Mouse (Mus musculus): ENCODE data around the gene Stx3.
A peak's percentile ranks its signal among the peaks of the same experiment; 100 is the strongest.

Gene Stx3

GRCm38 (mm10) chr19:11819143-11819700, at the start of gene Stx3:
TSS of gene Stx3 (minus strand) at chr19:11819403.
- DNase-seq: no peak

GRCm38 (mm10) chr19:11867837-11868236, 48.6 kb upstream of the Stx3 start:
- no peak for DNase-seq

GRCm38 (mm10) chr19:11860966-11861365, 41.8 kb upstream of the Stx3 start, which contains the start of gene Olfr1418:
TSS of gene Olfr1418 (minus strand) at chr19:11861066.
- DNase-seq: no peak

- DNase-seq: no peak
Observed at GRCm38 (mm10) chr19:11856506-11856905, 37.3 kb upstream of the Stx3 start.

- DNase-seq: no peak
Observed at GRCm38 (mm10) chr19:11854821-11855220, 35.6 kb upstream of the Stx3 start.

- no peak for DNase-seq
Observed at GRCm38 (mm10) chr19:11852652-11853051, 33.4 kb upstream of the Stx3 start.

GRCm38 (mm10) chr19:11846333-11846732, 27.1 kb upstream of the Stx3 start:
- DNase-seq: peak; percentile 12

- no peak for DNase-seq
Observed at GRCm38 (mm10) chr19:11839119-11839518, 19.9 kb upstream of the Stx3 start, which contains the start of gene Olfr1417. TSS of gene Olfr1417 (minus strand) at chr19:11839219.

- no peak for DNase-seq
Observed at GRCm38 (mm10) chr19:11823346-11824065, 4.3 kb upstream of the Stx3 start.

GRCm38 (mm10) chr19:11820211-11820610, 1.0 kb upstream of the Stx3 start:
- no peak for DNase-seq

- peak; percentile 76 for DNase-seq
Observed at GRCm38 (mm10) chr19:11819800-11820199, 597 bp upstream of the Stx3 start.

GRCm38 (mm10) chr19:11818199-11819142, 732 bp downstream of the Stx3 start:
- DNase-seq: peak; percentile 71

- no peak for DNase-seq
Observed at GRCm38 (mm10) chr19:11817586-11817985, 1.6 kb downstream of the Stx3 start.

- DNase-seq: no peak
Observed at GRCm38 (mm10) chr19:11816706-11817105, 2.5 kb downstream of the Stx3 start.

GRCm38 (mm10) chr19:11814742-11815333, 4.4 kb downstream of the Stx3 start:
- DNase-seq: no peak

GRCm38 (mm10) chr19:11813649-11814048, 5.6 kb downstream of the Stx3 start:
- no peak for DNase-seq

GRCm38 (mm10) chr19:11813136-11813535, 6.1 kb downstream of the Stx3 start:
- DNase-seq: no peak

GRCm38 (mm10) chr19:11811688-11812365, 7.4 kb downstream of the Stx3 start:
- no peak for DNase-seq

GRCm38 (mm10) chr19:11810856-11811255, 8.3 kb downstream of the Stx3 start:
- DNase-seq: no peak

- no peak for DNase-seq
Observed at GRCm38 (mm10) chr19:11810003-11810758, 9.0 kb downstream of the Stx3 start.

- DNase-seq: no peak
Observed at GRCm38 (mm10) chr19:11808452-11808851, 10.8 kb downstream of the Stx3 start.

- no peak for DNase-seq
Observed at GRCm38 (mm10) chr19:11807822-11808221, 11.4 kb downstream of the Stx3 start.
